Mouse (Mus musculus) heart, adult 2 months (tissue): ENCODE results near the gene Gm10337.

Experiments
- CTCF ChIP-seq: fragments of 200-600 bp; IDR thresholded peaks from 2 replicates; pipeline ENCODE4 v1.8.1; 2022; ENCODE audit warnings: antibody characterized with exemption, mild to moderate bottlenecking, moderate library complexity
- EP300 ChIP-seq: fragments of 200-500 bp; IDR thresholded peaks from 2 replicates; pipeline ENCODE4 v1.6.1; 2011; ENCODE audit warnings: low read depth, low read length, control low read depth; ENCODE audit not compliant: insufficient read depth

DNA sequence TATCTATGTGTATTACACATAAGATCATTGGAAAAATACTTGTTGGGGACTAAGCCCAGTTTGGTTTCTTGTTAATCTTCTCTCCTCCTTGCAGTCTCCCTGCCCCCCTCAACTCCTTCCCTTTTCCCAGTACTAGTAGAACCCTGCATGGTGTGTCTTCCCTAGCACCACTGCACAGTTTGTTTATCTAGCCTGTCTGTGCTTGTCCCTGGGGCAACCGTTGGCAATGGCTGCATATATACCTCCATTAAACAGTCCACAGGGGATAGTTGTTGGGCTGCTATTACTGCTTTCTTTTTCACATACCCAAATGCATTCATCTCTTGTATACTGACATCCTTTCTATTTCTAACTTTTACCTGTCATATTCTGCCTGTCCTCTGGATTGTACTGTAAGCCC, 15.9 kb upstream of the Gm10337 start:
- no peak for TF ChIP-seq CTCF
- TF ChIP-seq EP300: no peak
